Mouse (Mus musculus): ENCODE data around the gene Ogfod2. TPM values are rescaled to one million over a fixed set of nuclear protein-coding genes. Genes with fewer than 3 reads are reported as not detected.

Gene Ogfod2
- polyA plus RNA-seq, 1 experiment from 2014 or later = 38.6 TPM

- 94% methylated on average over 17 of the region's 17 CpGs for WGBS
- no peak overlapping the region for H3K27ac ChIP-seq (ENCODE audit: low read length)
- no peaks in the 10 kb centered on the region for H3K9me3 ChIP-seq (ENCODE audit: control insufficient read depth, low read length)
These were observed 32.2 kb upstream of the Ogfod2 start for GRCm38 (mm10) chr5:124079880-124080279.

GRCm38 (mm10) chr5:124082447-124082846, 29.6 kb upstream of the Ogfod2 start:
- 94% methylated on average over 10 of the region's 10 CpGs for WGBS
- no peak overlapping the region for H3K4me3 ChIP-seq (replicated peaks; ENCODE audit: low read length)

More at GRCm38 (mm10) chr5:124079880-124080279, 32.2 kb upstream of the Ogfod2 start:
- no peak for ATAC-seq
- no peaks in the 10 kb centered on the region for H3K27me3 ChIP-seq (replicated peaks; ENCODE audit: control insufficient read depth, insufficient read depth, low read length)
- H3K4me3 ChIP-seq (replicated peaks; ENCODE audit: low read length) = no peak overlapping the region
- no peak overlapping the region for H3K4me2 ChIP-seq (ENCODE audit: low read length)
- no peak overlapping the region for H3K9ac ChIP-seq (replicated peaks; ENCODE audit: low read depth, low read length)
- H3K36me3 ChIP-seq (ENCODE audit: control insufficient read depth, insufficient read depth) = no peaks in the 10 kb centered on the region
- peaks cover 31% of the 10 kb centered on the region for H3K4me1 ChIP-seq (replicated peaks; ENCODE audit: control insufficient read depth, insufficient read depth, low read length)

GRCm38 (mm10) chr5:124082941-124083688, 29.0 kb upstream of the Ogfod2 start:
- Histone ChIP-seq H3K27me3 (replicated peaks; ENCODE audit: control insufficient read depth, insufficient read depth, low read length) (no peaks in the 10 kb centered on the region), H3K4me2 (ENCODE audit: low read length) (no peak overlapping the region), H3K36me3 (ENCODE audit: control insufficient read depth, insufficient read depth) (no peaks in the 10 kb centered on the region), H3K9me3 (ENCODE audit: control insufficient read depth, low read length) (no peaks in the 10 kb centered on the region), H3K4me1 (replicated peaks; ENCODE audit: control insufficient read depth, insufficient read depth, low read length) (peaks cover 22% of the 10 kb centered on the region), H3K4me3 (replicated peaks; ENCODE audit: low read length) (no peak overlapping the region), H3K27ac (ENCODE audit: low read length) (no peak overlapping the region), H3K9ac (replicated peaks; ENCODE audit: low read depth, low read length) (0 out of 2 replicates have a peak overlapping the region, but pooled peaks have one; percentile 6)
- 93% methylated on average over 17 of the region's 17 CpGs for WGBS
- ATAC-seq = no peak

More at GRCm38 (mm10) chr5:124082447-124082846, 29.6 kb upstream of the Ogfod2 start:
- Histone ChIP-seq H3K4me2 (ENCODE audit: low read length) (no peak overlapping the region), H3K27me3 (replicated peaks; ENCODE audit: control insufficient read depth, insufficient read depth, low read length) (no peaks in the 10 kb centered on the region), H3K9ac (replicated peaks; ENCODE audit: low read depth, low read length) (no peak overlapping the region), H3K36me3 (ENCODE audit: control insufficient read depth, insufficient read depth) (no peaks in the 10 kb centered on the region), H3K9me3 (ENCODE audit: control insufficient read depth, low read length) (no peaks in the 10 kb centered on the region), H3K4me1 (replicated peaks; ENCODE audit: control insufficient read depth, insufficient read depth, low read length) (peaks cover 28% of the 10 kb centered on the region), H3K27ac (ENCODE audit: low read length) (no peak overlapping the region)
- no peak for ATAC-seq

GRCm38 (mm10) chr5:124083850-124084587, 28.1 kb upstream of the Ogfod2 start:
- Histone ChIP-seq H3K4me3 (replicated peaks; ENCODE audit: low read length) (no peak overlapping the region), H3K27ac (ENCODE audit: low read length) (no peak overlapping the region), H3K9me3 (ENCODE audit: control insufficient read depth, low read length) (no peaks in the 10 kb centered on the region), H3K36me3 (ENCODE audit: control insufficient read depth, insufficient read depth) (no peaks in the 10 kb centered on the region), H3K9ac (replicated peaks; ENCODE audit: low read depth, low read length) (no peak overlapping the region), H3K27me3 (replicated peaks; ENCODE audit: control insufficient read depth, insufficient read depth, low read length) (no peaks in the 10 kb centered on the region), H3K4me1 (replicated peaks; ENCODE audit: control insufficient read depth, insufficient read depth, low read length) (peaks cover 13% of the 10 kb centered on the region), H3K4me2 (ENCODE audit: low read length) (no peak overlapping the region)
- 87% methylated on average over 14 of the region's 14 CpGs for WGBS
- no peak for ATAC-seq

- no peak overlapping the region for H3K27ac ChIP-seq (ENCODE audit: low read length)
- H3K4me1 ChIP-seq (replicated peaks; ENCODE audit: control insufficient read depth, insufficient read depth, low read length) = peaks cover 6% of the 10 kb centered on the region
- H3K9me3 ChIP-seq (ENCODE audit: control insufficient read depth, low read length) = no peaks in the 10 kb centered on the region
- WGBS = 38% methylated on average over 11 of the region's 11 CpGs
- peak; percentile 67 for ATAC-seq
- no peak overlapping the region for H3K4me3 ChIP-seq (replicated peaks; ENCODE audit: low read length)
- H3K9ac ChIP-seq (replicated peaks; ENCODE audit: low read depth, low read length) = no peak overlapping the region
- H3K4me2 ChIP-seq (ENCODE audit: low read length) = no peak overlapping the region
- no peaks in the 10 kb centered on the region for H3K36me3 ChIP-seq (ENCODE audit: control insufficient read depth, insufficient read depth)
- H3K27me3 ChIP-seq (replicated peaks; ENCODE audit: control insufficient read depth, insufficient read depth, low read length) = no peaks in the 10 kb centered on the region
These were observed 27.4 kb upstream of the Ogfod2 start for GRCm38 (mm10) chr5:124084588-124085173.

GRCm38 (mm10) chr5:124085513-124085912, 26.6 kb upstream of the Ogfod2 start:
- no peak overlapping the region for H3K9ac ChIP-seq (replicated peaks; ENCODE audit: low read depth, low read length)

GRCm38 (mm10) chr5:124086876-124087275, 25.2 kb upstream of the Ogfod2 start:
- no peaks in the 10 kb centered on the region for H3K27me3 ChIP-seq (replicated peaks; ENCODE audit: control insufficient read depth, insufficient read depth, low read length)
- no peak overlapping the region for H3K4me2 ChIP-seq (ENCODE audit: low read length)
- H3K27ac ChIP-seq (ENCODE audit: low read length) = no peak overlapping the region
- H3K4me3 ChIP-seq (replicated peaks; ENCODE audit: low read length) = no peak overlapping the region
- H3K36me3 ChIP-seq (ENCODE audit: control insufficient read depth, insufficient read depth) = no peaks in the 10 kb centered on the region
- no peaks in the 10 kb centered on the region for H3K9me3 ChIP-seq (ENCODE audit: control insufficient read depth, low read length)
- no peak overlapping the region for H3K9ac ChIP-seq (replicated peaks; ENCODE audit: low read depth, low read length)
- no peak for ATAC-seq
- 86% methylated on average over 4 of the region's 4 CpGs for WGBS
- no peaks in the 10 kb centered on the region for H3K4me1 ChIP-seq (replicated peaks; ENCODE audit: control insufficient read depth, insufficient read depth, low read length)

More at GRCm38 (mm10) chr5:124085513-124085912, 26.6 kb upstream of the Ogfod2 start:
- no peaks in the 10 kb centered on the region for H3K9me3 ChIP-seq (ENCODE audit: control insufficient read depth, low read length)
- 83% methylated on average over 3 of the region's 3 CpGs for WGBS
- H3K27ac ChIP-seq (ENCODE audit: low read length) = no peak overlapping the region
- no peaks in the 10 kb centered on the region for H3K36me3 ChIP-seq (ENCODE audit: control insufficient read depth, insufficient read depth)
- H3K4me3 ChIP-seq (replicated peaks; ENCODE audit: low read length) = no peak overlapping the region
- no peak overlapping the region for H3K4me2 ChIP-seq (ENCODE audit: low read length)
- no peak for ATAC-seq
- no peaks in the 10 kb centered on the region for H3K27me3 ChIP-seq (replicated peaks; ENCODE audit: control insufficient read depth, insufficient read depth, low read length)
- no peaks in the 10 kb centered on the region for H3K4me1 ChIP-seq (replicated peaks; ENCODE audit: control insufficient read depth, insufficient read depth, low read length)

GRCm38 (mm10) chr5:124089868-124090267, 22.2 kb upstream of the Ogfod2 start:
- H3K4me1 ChIP-seq (replicated peaks; ENCODE audit: control insufficient read depth, insufficient read depth, low read length) = peaks cover 6% of the 10 kb centered on the region
- H3K27me3 ChIP-seq (replicated peaks; ENCODE audit: control insufficient read depth, insufficient read depth, low read length) = no peaks in the 10 kb centered on the region
- no peak overlapping the region for H3K4me3 ChIP-seq (replicated peaks; ENCODE audit: low read length)
- 89% methylated on average over 23 of the region's 23 CpGs for WGBS
- no peak overlapping the region for H3K9ac ChIP-seq (replicated peaks; ENCODE audit: low read depth, low read length)
- H3K27ac ChIP-seq (ENCODE audit: low read length) = no peak overlapping the region
- no peak for ATAC-seq
- H3K4me2 ChIP-seq (ENCODE audit: low read length) = no peak overlapping the region
- no peaks in the 10 kb centered on the region for H3K9me3 ChIP-seq (ENCODE audit: control insufficient read depth, low read length)
- H3K36me3 ChIP-seq (ENCODE audit: control insufficient read depth, insufficient read depth) = no peaks in the 10 kb centered on the region

GRCm38 (mm10) chr5:124091951-124092406, 20.1 kb upstream of the Ogfod2 start:
- peaks cover 2% of the 10 kb centered on the region; the same call in 1 of the 2 replicates for H3K27me3 ChIP-seq (replicated peaks; ENCODE audit: control insufficient read depth, insufficient read depth, low read length)

More at GRCm38 (mm10) chr5:124091951-124092406, 20.1 kb upstream of the Ogfod2 start:
- Histone ChIP-seq H3K27ac (ENCODE audit: low read length) (no peak overlapping the region), H3K4me3 (replicated peaks; ENCODE audit: low read length) (no peak overlapping the region), H3K4me2 (ENCODE audit: low read length) (no peak overlapping the region), H3K9me3 (ENCODE audit: control insufficient read depth, low read length) (no peaks in the 10 kb centered on the region), H3K9ac (replicated peaks; ENCODE audit: low read depth, low read length) (no peak overlapping the region), H3K4me1 (replicated peaks; ENCODE audit: control insufficient read depth, insufficient read depth, low read length) (peaks cover 14% of the 10 kb centered on the region), H3K36me3 (ENCODE audit: control insufficient read depth, insufficient read depth) (no peaks in the 10 kb centered on the region)
- WGBS = 68% methylated on average over 9 of the region's 9 CpGs
- no peak for ATAC-seq
